Mouse (Mus musculus): Measurements from ENCODE around the gene Tiam2. TPM values are rescaled to one million over a fixed set of nuclear protein-coding genes. Genes with fewer than 3 reads are reported as not detected.

Gene Tiam2
- polyA plus RNA-seq, 1 experiment, result 254 TPM

DNA sequence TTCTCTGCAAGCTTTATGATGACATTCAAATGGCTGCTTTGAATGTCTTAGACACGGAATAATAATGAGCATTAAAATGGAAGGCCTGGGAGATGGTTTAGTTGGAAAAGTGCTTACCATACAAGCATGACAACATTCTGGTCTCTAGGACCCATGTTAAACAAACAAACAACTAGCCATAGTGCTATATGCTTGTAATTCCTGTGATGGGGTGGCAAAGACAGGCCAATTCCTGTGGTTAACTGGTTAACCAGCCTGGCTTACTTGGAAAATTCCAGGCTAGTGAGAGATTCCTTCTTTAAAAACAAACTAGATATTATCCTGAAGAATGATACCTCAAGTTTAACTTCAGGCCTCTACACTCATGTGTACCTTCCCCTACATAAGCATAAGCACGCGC lies 140.3 kb downstream of the Tiam2 start:
- Histone ChIP-seq H3K27ac (ENCODE audit: insufficient read depth, low read depth, low read length) (no peak overlapping the region), H3K4me3 (ENCODE audit: insufficient read depth, low read depth, low read length) (no peak overlapping the region), H3K4me1 (ENCODE audit: control insufficient read depth, insufficient read depth, low read length) (peaks cover 13% of the 10 kb centered on the region)
- whole genome bisulfite sequencing, result 96% methylated on average over 3 of the region's 3 CpGs
- TF ChIP-seq CTCF (IDR thresholded peaks at IDR 0.05; ENCODE audit: insufficient read depth, low read depth, low read length), result no peak
- TF ChIP-seq POLR2A (IDR thresholded peaks at IDR 0.05; ENCODE audit: insufficient read depth, low read depth, low read length), result no peak

- no peak for TF ChIP-seq CTCF (IDR thresholded peaks at IDR 0.05; ENCODE audit: insufficient read depth, low read depth, low read length)
- no peak for TF ChIP-seq POLR2A (IDR thresholded peaks at IDR 0.05; ENCODE audit: insufficient read depth, low read depth, low read length)
- Histone ChIP-seq H3K4me3 (ENCODE audit: insufficient read depth, low read depth, low read length) (no peak overlapping the region), H3K4me1 (ENCODE audit: control insufficient read depth, insufficient read depth, low read length) (peaks cover 13% of the 10 kb centered on the region), H3K27ac (ENCODE audit: insufficient read depth, low read depth, low read length) (no peak overlapping the region)
- 65% methylated on average over 8 of the region's 8 CpGs for WGBS
Observed at GRCm38 (mm10) chr17:3467636-3468324, 141.4 kb downstream of the Tiam2 start.

DNA sequence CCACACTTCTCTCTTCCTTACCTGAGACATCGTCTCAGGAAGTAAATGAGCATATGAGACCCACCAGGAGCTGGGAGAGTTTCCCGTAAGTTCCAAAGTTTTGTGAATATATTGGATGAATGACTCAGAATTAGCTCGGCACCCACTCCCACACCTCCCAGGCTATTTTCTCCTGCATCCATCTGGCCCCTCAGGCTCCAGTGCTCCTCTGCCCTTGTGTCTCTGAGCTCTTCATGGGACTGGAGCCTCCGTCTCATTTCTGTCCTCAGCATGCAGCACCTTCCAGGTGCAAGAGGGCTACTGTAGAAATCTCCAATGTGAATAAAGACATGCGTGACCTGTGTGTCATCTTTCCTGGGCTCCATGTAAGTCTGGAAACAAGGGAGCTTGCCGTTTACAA lies 145.6 kb downstream of the Tiam2 start:
- 61% methylated on average over 6 of the region's 6 CpGs for WGBS
- Histone ChIP-seq H3K4me3 (ENCODE audit: insufficient read depth, low read depth, low read length) (no peak overlapping the region), H3K27ac (ENCODE audit: insufficient read depth, low read depth, low read length) (no peak overlapping the region; the same call in 1 of the 2 replicates), H3K4me1 (ENCODE audit: control insufficient read depth, insufficient read depth, low read length) (peaks cover 6% of the 10 kb centered on the region)
- no peak for TF ChIP-seq CTCF (IDR thresholded peaks at IDR 0.05; ENCODE audit: insufficient read depth, low read depth, low read length)
- no peak for TF ChIP-seq POLR2A (IDR thresholded peaks at IDR 0.05; ENCODE audit: insufficient read depth, low read depth, low read length)

GRCm38 (mm10) chr17:3476546-3476945 lies 150.2 kb downstream of the Tiam2 start:
- TF ChIP-seq POLR2A (IDR thresholded peaks at IDR 0.05; ENCODE audit: insufficient read depth, low read depth, low read length), result no peak
- no peak for TF ChIP-seq CTCF (IDR thresholded peaks at IDR 0.05; ENCODE audit: insufficient read depth, low read depth, low read length)
- Histone ChIP-seq H3K4me1 (ENCODE audit: control insufficient read depth, insufficient read depth, low read length) (peaks cover 10% of the 10 kb centered on the region), H3K4me3 (ENCODE audit: insufficient read depth, low read depth, low read length) (no peak overlapping the region), H3K27ac (ENCODE audit: insufficient read depth, low read depth, low read length) (no peak overlapping the region)
- WGBS, result 26% methylated on average over 2 of the region's 2 CpGs

- TF ChIP-seq POLR2A (IDR thresholded peaks at IDR 0.05; ENCODE audit: insufficient read depth, low read depth, low read length) (no peak), CTCF (IDR thresholded peaks at IDR 0.05; ENCODE audit: insufficient read depth, low read depth, low read length) (no peak)
- Histone ChIP-seq H3K4me3 (ENCODE audit: insufficient read depth, low read depth, low read length) (peak overlapping the region; percentile 42), H3K4me1 (ENCODE audit: control insufficient read depth, insufficient read depth, low read length) (peaks cover 8% of the 10 kb centered on the region; the same call in 1 of the 2 replicates), H3K27ac (ENCODE audit: insufficient read depth, low read depth, low read length) (peak overlapping the region; percentile 91)
- WGBS, result 29% methylated on average over 7 of the region's 7 CpGs
Observed at GRCm38 (mm10) chr17:3481576-3482575, 155.5 kb downstream of the Tiam2 start.

DNA sequence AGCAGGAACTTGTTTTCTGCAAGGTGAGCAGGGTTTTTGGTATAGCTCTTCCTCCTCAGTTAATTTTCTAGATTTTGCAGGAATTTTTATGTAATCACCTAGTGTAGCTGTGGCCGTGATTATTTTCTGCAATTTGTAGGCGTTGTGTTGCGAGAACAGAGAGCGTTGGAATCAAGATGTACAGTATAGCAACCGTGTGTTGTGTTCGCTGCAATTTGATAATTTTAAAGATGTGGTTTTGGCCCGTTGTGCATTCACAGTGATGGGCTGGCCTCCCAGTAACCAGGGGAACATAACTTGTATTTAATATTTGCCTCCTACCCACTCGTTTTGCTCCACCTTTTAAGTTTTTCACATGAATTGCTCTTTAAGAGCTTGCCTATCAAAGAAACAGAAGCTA lies 156.7 kb downstream of the Tiam2 start:
- Histone ChIP-seq H3K4me1 (ENCODE audit: control insufficient read depth, insufficient read depth, low read length) (peaks cover 5% of the 10 kb centered on the region; the same call in 1 of the 2 replicates), H3K27ac (ENCODE audit: insufficient read depth, low read depth, low read length) (peak overlapping the region; percentile 91), H3K4me3 (ENCODE audit: insufficient read depth, low read depth, low read length) (peak overlapping the region; percentile 13; the same call in 1 of the 2 replicates)
- TF ChIP-seq POLR2A (IDR thresholded peaks at IDR 0.05; ENCODE audit: insufficient read depth, low read depth, low read length), result no peak
- 33% methylated on average over 8 of the region's 8 CpGs for WGBS

DNA sequence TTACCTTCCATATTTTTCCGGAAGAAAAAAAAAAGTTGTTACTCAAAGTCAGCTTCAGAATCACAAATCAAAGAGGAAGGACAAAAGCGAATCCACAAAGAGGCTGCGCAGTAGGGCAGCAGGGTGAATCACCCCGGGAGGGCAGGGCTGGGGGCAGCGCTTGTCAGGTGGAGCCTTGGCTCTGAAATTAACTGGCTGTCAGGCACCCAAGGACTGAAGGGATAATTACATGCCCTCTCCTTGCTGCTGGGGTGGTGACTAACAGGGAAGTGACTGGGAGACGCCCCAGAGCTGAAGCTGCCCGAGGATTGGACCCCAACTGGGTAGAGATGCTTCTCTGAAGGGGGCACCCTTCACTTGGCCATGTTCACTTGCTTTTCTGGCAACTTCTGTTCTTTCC lies 159.5 kb downstream of the Tiam2 start:
- WGBS, result 19% methylated on average over 7 of the region's 7 CpGs
- Histone ChIP-seq H3K27ac (ENCODE audit: insufficient read depth, low read depth, low read length) (peak overlapping the region; percentile 97), H3K4me3 (ENCODE audit: insufficient read depth, low read depth, low read length) (peak overlapping the region; percentile 43), H3K4me1 (ENCODE audit: control insufficient read depth, insufficient read depth, low read length) (peaks cover 8% of the 10 kb centered on the region; the same call in 1 of the 2 replicates)
- no peak for TF ChIP-seq CTCF (IDR thresholded peaks at IDR 0.05; ENCODE audit: insufficient read depth, low read depth, low read length)
- 0 out of 2 replicates have a peak, but pooled peaks have one; percentile 25 for TF ChIP-seq POLR2A (IDR thresholded peaks at IDR 0.05; ENCODE audit: insufficient read depth, low read depth, low read length)

DNA sequence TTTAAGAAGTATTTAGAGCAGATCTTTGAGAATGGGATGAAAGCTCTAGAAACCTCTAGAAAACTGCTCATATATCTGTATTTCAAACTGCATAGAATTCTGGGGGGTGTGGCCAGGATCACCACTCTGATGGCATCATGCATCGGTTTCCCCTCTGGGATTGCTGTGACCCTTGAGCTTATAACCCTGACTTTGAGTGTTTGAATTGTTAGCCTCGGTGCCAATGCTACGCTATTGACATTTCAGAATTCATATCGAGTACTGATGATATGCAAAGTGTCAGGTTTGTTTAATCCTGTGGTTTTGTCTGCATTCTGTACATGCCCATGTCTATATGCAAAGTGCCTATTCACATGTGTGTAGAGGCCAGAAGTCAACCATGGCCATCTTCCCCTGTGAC lies 160.8 kb downstream of the Tiam2 start:
- peak overlapping the region; percentile 76 for H3K27ac ChIP-seq (ENCODE audit: insufficient read depth, low read depth, low read length)
- WGBS, result 58% methylated on average over 4 of the region's 4 CpGs

More for the DNA sequence above, 160.8 kb downstream of the Tiam2 start:
- H3K4me1 ChIP-seq (ENCODE audit: control insufficient read depth, insufficient read depth, low read length), result peaks cover 7% of the 10 kb centered on the region; the same call in 1 of the 2 replicates
- no peak overlapping the region; the same call in 1 of the 2 replicates for H3K4me3 ChIP-seq (ENCODE audit: insufficient read depth, low read depth, low read length)
- TF ChIP-seq POLR2A (IDR thresholded peaks at IDR 0.05; ENCODE audit: insufficient read depth, low read depth, low read length), result no peak
- TF ChIP-seq CTCF (IDR thresholded peaks at IDR 0.05; ENCODE audit: insufficient read depth, low read depth, low read length), result no peak

All from olfactory bulb, adult 2 months (tissue).